Mouse (Mus musculus) spleen, postnatal 4 days (tissue): ENCODE measurements at regions not wholly inside any gene's neighbourhood (a gene's known extent, or its start where the extent isn't known, plus 50 kb on each side); places are given as distances from the start of the nearest gene placed in this dataset.

ENCODE experiments used
- DNase-seq, 2 experiments: peaks; one replicate each; pipeline ENCODE4 v3.0.0; 2022; ENCODE audit warnings: low spot score in 2 of 2

- DNase-seq: peak in 1 of 2 experiments; percentile 20
These were observed 120.3 kb downstream of the Gsdmc2 start for GRCm38 (mm10) chr15:63724543-63725186.

GRCm38 (mm10) chr15:63722991-63723390, 122.0 kb downstream of the Gsdmc2 start:
- DNase-seq: peak in 1 of 2 experiments; percentile 45

- DNase-seq: peak; percentile 71 to 85
These were observed 123.2 kb downstream of the Gsdmc2 start for GRCm38 (mm10) chr15:63721669-63722357.

GRCm38 (mm10) chr15:63717812-63718211, 127.2 kb downstream of the Gsdmc2 start:
- peak in 1 of 2 experiments; percentile 49 for DNase-seq

GRCm38 (mm10) chr15:63713697-63714096, 131.3 kb downstream of the Gsdmc2 start:
- DNase-seq: no peak

GRCm38 (mm10) chr15:63710381-63710780, 134.6 kb downstream of the Gsdmc2 start:
- no peak for DNase-seq

- no peak for DNase-seq
These were observed 135.6 kb downstream of the Gsdmc2 start for GRCm38 (mm10) chr15:63709270-63709933.

GRCm38 (mm10) chr15:63704636-63705035, 140.3 kb downstream of the Gsdmc2 start:
- no peak for DNase-seq

- DNase-seq: no peak
These were observed 147.1 kb downstream of the Gsdmc2 start for GRCm38 (mm10) chr15:63697831-63698230.

GRCm38 (mm10) chr15:63694150-63694549, 150.8 kb downstream of the Gsdmc2 start:
- no peak for DNase-seq

GRCm38 (mm10) chr15:63693561-63693960, 151.4 kb downstream of the Gsdmc2 start:
- DNase-seq: no peak

- no peak for DNase-seq
These were observed 152.3 kb downstream of the Gsdmc2 start for GRCm38 (mm10) chr15:63692491-63693295.

- DNase-seq: no peak
These were observed 155.0 kb downstream of the Gsdmc2 start for GRCm38 (mm10) chr15:63689788-63690575.

GRCm38 (mm10) chr15:63687852-63688251, 157.1 kb downstream of the Gsdmc2 start:
- no peak for DNase-seq

GRCm38 (mm10) chr15:63686954-63687562, 157.9 kb downstream of the Gsdmc2 start:
- no peak for DNase-seq

GRCm38 (mm10) chr15:63679984-63680925, 164.7 kb downstream of the Gsdmc2 start:
- no peak for DNase-seq

- no peak for DNase-seq
These were observed 166.1 kb downstream of the Gsdmc2 start for GRCm38 (mm10) chr15:63678921-63679320.

- DNase-seq: no peak
These were observed 169.4 kb downstream of the Gsdmc2 start for GRCm38 (mm10) chr15:63675491-63676036.

- DNase-seq: no peak
These were observed 170.6 kb downstream of the Gsdmc2 start for GRCm38 (mm10) chr15:63674404-63674803.
